Mouse (Mus musculus) G1E-ER4 (cell line): ENCODE data around the gene Magi2. TPM values are rescaled to one million over a fixed set of nuclear protein-coding genes. Genes with fewer than 3 reads are reported as not detected.

Experiments used
- GATA1 ChIP-seq: IDR thresholded peaks from one replicate; pipeline ENCODE4 v1.8.0; 2012; ENCODE audit warnings: low read length, inconsistent platforms
- polyA plus RNA-seq: library from polyadenylated mRNA; stranded (reverse); fragments of >175 nt; gene quantifications from 2 replicates; pipeline ENCODE4 v1.2.3, GENCODE M21; 2012

The Magi2 gene
- polyA plus RNA-seq, 1 experiment: 0.94 TPM

DNA sequence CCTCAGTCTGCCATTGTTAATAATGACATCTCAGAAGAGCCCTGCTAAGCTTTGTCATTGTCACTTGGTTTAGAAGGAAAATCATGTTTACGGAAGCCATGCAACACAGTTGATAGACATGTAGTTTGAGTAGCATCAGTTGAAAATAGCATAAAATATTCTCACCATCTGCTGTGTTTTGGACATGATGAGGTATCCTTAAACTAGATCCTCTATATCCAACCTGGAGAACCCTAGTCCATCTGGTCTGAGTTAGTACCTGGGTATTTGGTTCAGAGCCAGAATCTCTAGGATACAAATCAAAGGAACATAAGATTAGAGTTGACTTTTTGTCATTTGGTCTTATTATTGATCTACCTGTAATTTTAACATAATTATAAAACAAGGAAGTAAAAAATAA, 385.0 kb downstream of the Magi2 start:
- TF ChIP-seq GATA1: no peak

- TF ChIP-seq GATA1: no peak
Measured at GRCm38 (mm10) chr5:19621678-19622077, 394.8 kb downstream of the Magi2 start.

GRCm38 (mm10) chr5:19633976-19634375, 407.1 kb downstream of the Magi2 start:
- no peak for TF ChIP-seq GATA1

- no peak for TF ChIP-seq GATA1
Measured at GRCm38 (mm10) chr5:19637789-19638188, 411.0 kb downstream of the Magi2 start.

DNA sequence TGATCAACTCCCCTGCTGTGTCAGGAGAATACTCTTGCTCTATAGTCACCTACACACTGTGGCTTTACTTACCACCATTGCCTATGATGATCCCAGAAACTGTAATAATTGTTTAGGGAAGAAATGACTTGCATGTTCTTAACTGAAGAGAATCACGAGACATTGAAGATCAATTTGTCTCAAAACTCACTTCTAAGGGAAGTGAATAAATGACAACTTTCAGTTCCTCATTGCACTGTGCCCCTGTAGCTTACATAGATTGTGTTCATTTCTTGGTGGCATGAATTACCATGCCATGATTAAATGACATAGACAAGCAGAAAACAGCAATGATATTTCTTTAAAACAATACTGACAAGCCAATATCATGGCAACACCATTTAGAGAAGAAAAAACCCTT, 429.1 kb downstream of the Magi2 start:
- TF ChIP-seq GATA1: no peak

- TF ChIP-seq GATA1: no peak
Measured at GRCm38 (mm10) chr5:19666416-19666815, 439.6 kb downstream of the Magi2 start.

DNA sequence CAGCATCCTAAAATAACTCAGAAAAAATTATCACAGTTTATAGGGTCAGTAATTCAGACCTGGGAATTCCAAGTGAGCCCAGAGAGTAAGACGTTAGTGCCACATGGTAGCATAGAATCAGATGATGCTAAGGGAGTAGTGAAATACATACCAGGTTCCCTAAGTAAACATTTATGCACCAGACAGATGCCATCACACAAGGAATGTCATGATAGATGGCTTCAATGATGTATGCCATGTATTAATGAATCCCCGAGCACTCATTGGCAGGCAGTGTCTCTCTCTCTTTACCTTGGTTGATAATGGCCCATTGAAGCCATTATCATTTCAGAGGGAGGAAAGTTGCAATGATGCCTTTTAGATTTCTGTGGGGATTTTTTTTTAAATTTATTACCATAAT, 490.5 kb downstream of the Magi2 start:
- no peak for TF ChIP-seq GATA1

DNA sequence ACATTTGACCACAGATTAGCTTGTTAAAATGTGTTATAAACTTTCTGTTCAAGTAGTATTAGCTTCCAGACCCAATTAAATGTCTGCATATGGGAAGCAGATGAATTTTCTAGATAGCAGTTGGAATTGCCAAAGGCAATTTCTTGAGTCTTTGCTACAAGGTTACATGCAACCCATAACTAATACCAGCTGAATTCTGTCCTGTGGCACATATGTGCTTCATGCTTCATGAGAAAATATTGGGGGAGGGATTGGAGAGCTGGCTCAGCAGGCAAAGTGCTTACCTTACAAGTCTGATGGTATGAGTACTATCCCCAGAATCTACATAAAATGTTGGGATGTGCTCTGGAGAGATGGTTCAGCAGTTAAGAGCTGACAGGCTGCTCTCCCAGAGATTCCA, 499.4 kb downstream of the Magi2 start:
- TF ChIP-seq GATA1: no peak

GRCm38 (mm10) chr5:19745376-19745775, 518.5 kb downstream of the Magi2 start:
- no peak for TF ChIP-seq GATA1

DNA sequence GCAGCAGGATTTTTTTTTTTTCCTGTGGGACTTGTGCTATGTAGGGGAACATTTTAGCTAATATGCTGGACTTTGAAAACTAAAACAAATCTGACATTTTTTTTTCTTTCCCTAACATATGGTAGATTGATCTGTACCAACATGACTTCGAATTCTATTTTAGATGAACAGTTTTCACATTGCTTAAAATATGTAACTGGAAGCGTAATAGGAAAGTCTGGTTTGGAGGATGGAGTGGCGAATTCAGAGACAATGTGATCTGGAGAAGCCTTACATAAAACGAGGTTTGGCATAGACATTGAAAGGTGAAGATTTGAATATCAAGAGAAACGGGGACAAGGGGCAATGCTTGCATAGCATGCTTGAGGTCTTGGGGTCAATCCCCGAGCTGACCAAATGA, 519.1 kb downstream of the Magi2 start:
- TF ChIP-seq GATA1: no peak

DNA sequence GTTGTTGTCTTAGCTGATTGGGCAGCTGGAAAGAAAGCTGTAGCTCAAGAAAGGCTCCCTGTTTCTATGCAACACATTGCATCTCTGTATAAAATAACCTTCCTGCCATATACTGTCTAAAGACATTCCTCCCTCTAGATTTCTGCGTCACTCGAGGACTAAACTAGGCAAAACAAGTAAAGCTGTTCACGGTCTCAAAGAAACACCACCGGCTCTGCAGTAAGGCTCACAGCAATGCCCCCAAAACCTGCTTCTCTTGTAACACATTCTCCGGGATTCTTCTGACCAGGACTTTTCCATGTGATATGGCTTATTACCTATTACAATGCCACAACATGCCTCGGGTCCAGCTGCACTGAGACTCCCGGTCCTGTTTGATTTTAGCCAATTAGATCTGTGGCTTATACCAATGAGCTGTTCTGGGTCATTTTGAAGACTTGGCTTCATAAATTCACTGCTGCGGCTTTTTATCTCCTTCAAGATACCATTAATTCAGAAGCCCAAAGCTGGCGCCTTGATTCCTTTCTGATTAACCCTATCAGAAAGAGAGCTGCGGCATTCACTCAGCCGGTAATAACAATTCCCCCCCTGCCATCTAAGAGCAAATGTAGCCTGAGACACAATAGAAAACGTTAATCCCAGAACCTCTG, 520.2 kb downstream of the Magi2 start:
- TF ChIP-seq GATA1: no peak

DNA sequence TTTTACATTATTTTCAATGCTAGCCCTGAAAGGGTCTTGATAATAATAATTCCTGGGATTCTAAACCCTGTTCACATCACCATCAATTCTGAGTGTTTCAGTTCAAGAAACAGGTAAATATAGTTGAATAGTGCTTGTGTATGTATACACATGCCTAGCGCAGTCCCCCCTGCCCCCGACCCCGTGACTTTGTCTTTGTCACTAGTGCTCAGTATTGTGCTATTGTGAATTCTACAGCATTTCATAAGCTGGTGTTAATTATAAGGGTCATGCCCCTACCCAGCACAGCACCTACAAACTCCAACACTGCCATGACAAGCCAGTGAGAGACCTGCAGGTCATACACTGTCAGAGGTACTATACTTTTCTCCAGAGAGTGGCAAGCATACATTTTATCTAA, 520.8 kb downstream of the Magi2 start:
- no peak for TF ChIP-seq GATA1

GRCm38 (mm10) chr5:19779224-19779623, 552.4 kb downstream of the Magi2 start:
- no peak for TF ChIP-seq GATA1

DNA sequence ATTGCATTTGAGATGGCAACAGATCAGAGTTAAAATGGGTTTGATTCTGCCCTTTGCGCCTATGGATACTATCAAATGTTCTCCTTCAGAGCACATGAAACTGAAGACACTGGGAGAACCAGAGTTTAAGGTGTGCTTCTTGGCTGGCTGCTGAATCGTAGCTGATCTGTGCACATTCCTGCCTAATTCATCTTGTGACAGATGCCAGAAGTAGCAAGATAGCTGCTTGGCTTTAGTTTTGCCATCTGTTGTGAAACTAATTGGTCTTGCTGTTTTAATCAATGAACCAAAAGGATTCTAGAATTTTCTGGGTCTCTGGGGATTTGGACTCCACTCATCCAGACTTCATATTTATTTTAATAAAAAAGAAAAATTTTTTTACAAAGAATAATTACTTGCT, 553.2 kb downstream of the Magi2 start:
- no peak for TF ChIP-seq GATA1

- no peak for TF ChIP-seq GATA1
Measured at GRCm38 (mm10) chr5:19785320-19785719, 558.5 kb downstream of the Magi2 start.

DNA sequence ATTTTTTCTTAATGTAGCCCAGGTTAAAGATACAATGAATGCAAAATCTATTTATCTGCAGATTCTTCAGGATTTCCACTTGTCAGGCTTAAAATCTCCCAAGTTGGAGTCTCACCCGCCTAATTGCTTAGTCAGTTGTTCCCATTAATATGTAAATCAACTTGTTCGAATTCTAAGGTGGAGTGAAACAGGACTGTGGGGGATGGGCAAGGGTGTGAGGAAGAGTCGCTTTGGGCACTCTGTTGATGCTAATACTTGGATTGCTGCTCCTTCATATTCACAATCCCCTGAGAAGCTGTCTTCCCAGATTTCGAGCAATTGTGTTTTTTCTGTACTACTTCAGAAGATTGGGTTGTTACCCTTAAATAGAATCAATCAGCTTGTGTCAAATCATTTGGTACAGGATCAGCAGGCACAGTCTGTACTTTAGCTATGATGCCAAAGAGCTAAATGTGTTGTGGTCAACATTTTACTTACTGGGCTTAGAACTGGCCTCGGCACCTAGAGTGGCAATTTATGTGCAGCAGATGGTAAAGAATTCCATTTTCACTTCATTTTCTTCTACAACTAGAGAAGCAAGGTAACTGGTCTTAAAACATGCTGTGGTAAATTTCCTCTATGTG, 560.8 kb downstream of the Magi2 start:
- TF ChIP-seq GATA1: no peak

GRCm38 (mm10) chr5:19803052-19803769, 576.4 kb downstream of the Magi2 start:
- TF ChIP-seq GATA1: no peak

GRCm38 (mm10) chr5:19822502-19822901, 595.7 kb downstream of the Magi2 start:
- no peak for TF ChIP-seq GATA1
